Comparison of ENCODE assay signal across 13 mouse cellular contexts in genomic region chr7:80398654-80399444, GRCm38 (mm10). TPM values are rescaled to one million over a fixed set of nuclear protein-coding genes. Genes with fewer than 3 reads are reported as not detected.
DNase-seq lines count a peak whose midpoint lies in the region; ATAC-seq and TF ChIP-seq lines count a peak whose summit lies in the region.
"Had no signal": no experiment of that assay in that cellular context is flagged by ENCODE, and none has a peak within 500 bp of the region (broad histone marks: within the 10 kb centered on the region; RNA-seq: fewer than 3 reads in every experiment).

No protein-coding gene starts in this region.

- no peaks in the 10 kb centered on the region for H3K9me3 ChIP-seq in stomach, postnatal 0 days (ENCODE audit: control insufficient read depth, low read length)
- H3K9me3 ChIP-seq: forebrain, embryonic 10.5 days had no signal

- DNase-seq in heart, adult 2 months, result no peak
- no peak for DNase-seq in heart, postnatal 14 days
- no peak for DNase-seq in layer of hippocampus, adult 2 months (ENCODE audit: low spot score in 2 of 2)
- DNase-seq in layer of hippocampus, adult 8-10 months (ENCODE audit: low spot score in 2 of 2), result no peak
- DNase-seq in right cerebral cortex, postnatal 25 days, result peak; percentile 5
- DNase-seq in right cerebral cortex, postnatal 10 days (ENCODE audit: low spot score in 2 of 2), result no peak
- DNase-seq in stomach, postnatal 0 days (ENCODE audit: low spot score), result no peak
- DNase-seq in frontal cortex, postnatal 10 days (ENCODE audit: low spot score in 2 of 2), result no peak
- DNase-seq: adrenal gland, adult 8-10 months; lung, embryonic 14.5 days had no signal

- TF ChIP-seq CTCF in heart, adult 2 months (IDR thresholded peaks at IDR 0.05), result peak; percentile 44
- TF ChIP-seq CTCF in layer of hippocampus, adult 2 months (conservative IDR thresholded peaks at IDR 0.05), result peak; percentile 43
- peak; percentile 18 for TF ChIP-seq CTCF in stomach, postnatal 0 days (IDR thresholded peaks at IDR 0.05; ENCODE audit: low read depth)

- no peak for TF ChIP-seq EP300 in heart, adult 2 months (IDR thresholded peaks at IDR 0.05; ENCODE audit: insufficient read depth, low read depth, low read length)
- no peak for TF ChIP-seq EP300 in stomach, postnatal 0 days (optimal IDR thresholded peaks at IDR 0.05)

- H3K4me3 ChIP-seq in heart, adult 2 months, result no peak overlapping the region
- H3K4me3 ChIP-seq in layer of hippocampus, adult 2 months, result no peak overlapping the region; the same call in 1 of the 2 replicates
- no peak overlapping the region for H3K4me3 ChIP-seq in stomach, postnatal 0 days (ENCODE audit: low read depth, low read length)
- H3K4me3 ChIP-seq: forebrain, embryonic 10.5 days had no signal

- H3K27ac ChIP-seq in heart, adult 2 months, result no peak overlapping the region
- H3K27ac ChIP-seq in layer of hippocampus, adult 2 months, result peak overlapping the region; percentile 74
- no peak overlapping the region for H3K27ac ChIP-seq in stomach, postnatal 0 days (replicated peaks)
- H3K27ac ChIP-seq: forebrain, embryonic 10.5 days; hindbrain, postnatal 0 days had no signal

- TF ChIP-seq POLR2A in heart, adult 2 months (IDR thresholded peaks at IDR 0.05; ENCODE audit: insufficient read depth, low read depth, low read length), result no peak

- peaks cover 19% of the 10 kb centered on the region for H3K4me1 ChIP-seq in heart, adult 2 months (ENCODE audit: control insufficient read depth, insufficient read depth, low read length)
- H3K4me1 ChIP-seq in stomach, postnatal 0 days (replicated peaks; ENCODE audit: control insufficient read depth, insufficient read depth), result peaks cover 4% of the 10 kb centered on the region; the same call in 1 of the 2 replicates

- peaks cover 6% of the 10 kb centered on the region for H3K79me2 ChIP-seq in heart, adult 2 months (replicated peaks; ENCODE audit: control insufficient read depth, insufficient read depth, low read length)

- intact Hi-C loops in heart, adult 2 months (cut with DNase I), result loop anchor here (5.0 kb wide), 1 partner anchor 133 kb away; no protein-coding TSS in a partner anchor
- intact Hi-C loops in heart, postnatal 14 days (cut with DNase I), result no loop called here

- no peaks in the 10 kb centered on the region; the same call in 1 of the 2 replicates for H3K36me3 ChIP-seq in heart, adult 2 months (ENCODE audit: control insufficient read depth, insufficient read depth, low read length)
- peaks cover 16% of the 10 kb centered on the region for H3K36me3 ChIP-seq in stomach, postnatal 0 days (ENCODE audit: control insufficient read depth, insufficient read depth, low read length)

- H3K9ac ChIP-seq in heart, adult 2 months (ENCODE audit: low read depth, low read length), result no peak overlapping the region
- no peak overlapping the region for H3K9ac ChIP-seq in stomach, postnatal 0 days (ENCODE audit: low read length)
- H3K9ac ChIP-seq: lung, embryonic 14.5 days had no signal

- 53% methylated on average over 9 of the region's 9 CpGs for WGBS in heart, adult 2 months
- 82% methylated on average over 9 of the region's 9 CpGs for WGBS in stomach, postnatal 0 days

- no peak overlapping the region for H3K4me2 ChIP-seq in stomach, postnatal 0 days (replicated peaks; ENCODE audit: low read depth)
- H3K4me2 ChIP-seq: lung, embryonic 14.5 days had no signal

- no peak for ATAC-seq in stomach, postnatal 0 days (ENCODE audit: low FRiP score, low TSS enrichment)
- ATAC-seq: CD4-positive, CD25-positive, alpha-beta regulatory T cell, adult 4 months; hindbrain, postnatal 0 days had no signal

- no peaks in the 10 kb centered on the region for H3K27me3 ChIP-seq in heart, adult 2 months (ENCODE audit: control insufficient read depth, insufficient read depth, low read length)
- H3K27me3 ChIP-seq in stomach, postnatal 0 days (ENCODE audit: control insufficient read depth, insufficient read depth, low read length), result no peaks in the 10 kb centered on the region

RNA-seq across cellular contexts. Expression of gene Furin, which starts 6.4 kb away (rescaled TPM):
- total RNA-seq in heart, adult 2 months (2021), result 100 to 1,000 TPM; 108 to 129 TPM
- polyA plus RNA-seq in heart, adult 2 months (2012; rRNA removed), result 64.9 and 79.4 TPM in 2 replicates
- 100 to 1,000 TPM; 115 to 127 TPM for total RNA-seq in heart, postnatal 14 days (2021)
- 10 to 100 TPM; 39.4 to 40.6 TPM for total RNA-seq in layer of hippocampus, adult 2 months (2021)
- 10 to 100 TPM; 36.1 to 43.8 (median 39.7) TPM for total RNA-seq in layer of hippocampus, adult 8-10 months (2022)
- polyA plus RNA-seq in stomach, postnatal 0 days (2015; fragmentation: Nextera tagmentation; extraction: Ambion mirVana), result 17.6 and 20.8 TPM in 2 replicates

RNA-seq across cellular contexts. Expression of gene Fes, which starts 11.1 kb away (rescaled TPM):
- 1 to 10 TPM; 8.9 to 9.8 TPM for total RNA-seq in heart, adult 2 months (2021)
- polyA plus RNA-seq in heart, adult 2 months (2012; rRNA removed), result 15.4 and 17.3 TPM in 2 replicates
- 10 to 100 TPM; 16.7 to 18.2 TPM for total RNA-seq in heart, postnatal 14 days (2021)
- 1 to 10 TPM; 5.0 to 5.7 TPM for total RNA-seq in layer of hippocampus, adult 2 months (2021)
- 10 to 100 TPM in 2 of 4 experiments, 1 to 10 TPM in 2; 7.0 to 20.0 (median 14.1) TPM for total RNA-seq in layer of hippocampus, adult 8-10 months (2022)
- 6.2 TPM in 2 replicates for polyA plus RNA-seq in stomach, postnatal 0 days (2015; fragmentation: Nextera tagmentation; extraction: Ambion mirVana)

RNA-seq across cellular contexts. Expression of gene Man2a2, which starts 27.7 kb away (rescaled TPM):
- total RNA-seq in heart, adult 2 months (2021), result 10 to 100 TPM; 55.7 to 58.7 TPM
- 75.8 and 82.4 TPM in 2 replicates for polyA plus RNA-seq in heart, adult 2 months (2012; rRNA removed)
- total RNA-seq in heart, postnatal 14 days (2021), result 10 to 100 TPM; 68.8 to 69.3 TPM
- 100 to 1,000 TPM; 169 to 178 TPM for total RNA-seq in layer of hippocampus, adult 2 months (2021)
- total RNA-seq in layer of hippocampus, adult 8-10 months (2022), result 100 to 1,000 TPM; 161 to 192 (median 173) TPM
- polyA plus RNA-seq in stomach, postnatal 0 days (2015; fragmentation: Nextera tagmentation; extraction: Ambion mirVana), result 3.6 and 5.3 TPM in 2 replicates

RNA-seq across cellular contexts. Expression of gene Hddc3, which starts 55.9 kb away (rescaled TPM):
- total RNA-seq in heart, adult 2 months (2021), result 10 to 100 TPM; 30.0 to 39.9 TPM
- polyA plus RNA-seq in heart, adult 2 months (2012; rRNA removed), result 47.7 and 77.5 TPM in 2 replicates
- total RNA-seq in heart, postnatal 14 days (2021), result 10 to 100 TPM; 29.7 to 31.3 TPM
- total RNA-seq in layer of hippocampus, adult 2 months (2021), result 10 to 100 TPM; 45.5 to 46.6 TPM
- 10 to 100 TPM; 37.7 to 55.7 (median 49.0) TPM for total RNA-seq in layer of hippocampus, adult 8-10 months (2022)
- polyA plus RNA-seq in stomach, postnatal 0 days (2015; fragmentation: Nextera tagmentation; extraction: Ambion mirVana), result 8.6 and 10.4 TPM in 2 replicates

RNA-seq across cellular contexts. Expression of gene Unc45a, which starts 58.0 kb away (rescaled TPM):
- total RNA-seq in heart, adult 2 months (2021), result 10 to 100 TPM; 15.8 to 16.8 TPM
- 23.0 and 24.0 TPM in 2 replicates for polyA plus RNA-seq in heart, adult 2 months (2012; rRNA removed)
- 10 to 100 TPM; 17.9 to 19.2 TPM for total RNA-seq in heart, postnatal 14 days (2021)
- total RNA-seq in layer of hippocampus, adult 2 months (2021), result 10 to 100 TPM; 38.0 to 40.9 TPM
- 10 to 100 TPM; 35.5 to 47.2 (median 40.6) TPM for total RNA-seq in layer of hippocampus, adult 8-10 months (2022)
- polyA plus RNA-seq in stomach, postnatal 0 days (2015; fragmentation: Nextera tagmentation; extraction: Ambion mirVana), result 30.7 and 34.5 TPM in 2 replicates
